ENCODE assay signal across 8 mouse cellular contexts in the genomic region with DNA sequence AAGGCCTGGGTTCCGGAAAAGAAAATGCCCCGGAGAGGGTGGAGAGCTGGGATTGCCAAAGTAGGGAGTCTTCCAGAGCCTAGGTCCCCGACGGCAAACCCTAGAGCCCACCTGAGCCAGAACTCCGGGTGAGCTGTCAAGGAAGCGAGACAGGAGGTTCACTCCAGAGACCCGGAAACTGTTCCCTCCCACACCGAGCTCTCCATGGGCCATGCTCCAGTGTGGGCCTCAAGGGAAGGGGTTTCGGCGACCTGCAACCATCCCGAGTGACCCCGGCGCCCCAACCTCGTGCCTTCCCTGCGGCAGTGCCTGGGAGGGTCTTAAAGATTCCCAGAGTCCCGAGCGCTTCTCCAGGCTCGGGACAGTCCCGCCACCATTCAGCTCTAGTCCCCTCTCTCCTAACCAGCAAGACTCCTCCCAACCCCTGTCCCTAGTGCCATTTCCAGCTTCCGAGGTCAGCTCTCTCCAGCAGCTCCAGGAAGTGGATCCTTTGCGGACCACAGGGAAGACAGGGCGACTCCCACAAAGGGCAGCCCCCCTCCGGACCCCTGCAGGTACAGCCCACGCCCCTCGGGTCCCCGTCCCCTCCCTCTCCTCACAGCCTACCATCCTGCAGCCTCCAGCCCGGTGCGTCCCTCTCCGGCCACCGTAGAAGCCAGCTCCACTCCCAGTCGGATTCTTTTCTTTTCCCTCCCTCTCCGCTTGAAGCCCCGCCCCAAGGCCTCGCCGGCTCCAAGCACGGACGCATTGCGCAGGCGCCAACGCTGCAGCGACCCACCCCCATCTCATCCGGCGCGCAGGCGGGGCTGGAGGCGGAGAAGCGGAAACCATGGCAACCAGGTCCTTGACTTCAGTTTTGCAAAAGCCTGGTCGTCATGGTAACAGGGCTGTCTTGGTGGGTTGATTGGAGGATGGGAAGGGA. TPM values are rescaled to one million over a fixed set of nuclear protein-coding genes. Genes with fewer than 3 reads are reported as not detected.
A peak's percentile ranks its signal among the peaks of the same experiment; 100 is the strongest.
DNase-seq lines count a peak whose midpoint lies in the region; ATAC-seq lines count a peak whose summit lies in the region.

A gene (minus strand): TSS at position 734 of the 922 bp plus-strand sequence.

- peak within 1 kb of the TSS; percentile 88 for H3K9ac ChIP-seq in heart, embryonic 13.5 days
- H3K9ac ChIP-seq in liver, embryonic 12.5 days: peak within 1 kb of the TSS; percentile 82
- peak within 1 kb of the TSS; percentile 79 for H3K9ac ChIP-seq in stomach, embryonic 15.5 days

- H3K9me3 ChIP-seq in heart, embryonic 13.5 days: no peaks in the 10 kb centered on the region
- no peaks in the 10 kb centered on the region for H3K9me3 ChIP-seq in liver, embryonic 12.5 days (replicated peaks)
- no peaks in the 10 kb centered on the region for H3K9me3 ChIP-seq in stomach, embryonic 15.5 days

- H3K27ac ChIP-seq in brown adipose tissue, adult 24 weeks (replicated peaks; ENCODE audit: low read depth, low read length): peak within 1 kb of the TSS; percentile 9; the same call in 1 of the 2 replicates
- H3K27ac ChIP-seq in heart, embryonic 13.5 days (replicated peaks): peak within 1 kb of the TSS; percentile 64
- H3K27ac ChIP-seq in liver, embryonic 12.5 days: peak within 1 kb of the TSS; percentile 69
- peak within 1 kb of the TSS; percentile 78 for H3K27ac ChIP-seq in stomach, embryonic 15.5 days

- under 1% methylated on average over 48 of the region's 48 CpGs for WGBS in heart, embryonic 13.5 days
- under 1% methylated on average over 48 of the region's 48 CpGs for WGBS in liver, embryonic 12.5 days (ENCODE audit: insufficient replicate concordance)
- under 1% methylated on average over 48 of the region's 48 CpGs for WGBS in stomach, embryonic 15.5 days

- H3K4me1 ChIP-seq in brown adipose tissue, adult 24 weeks (ENCODE audit: control insufficient read depth, insufficient read depth, insufficient read length, low read length): no peaks in the 10 kb centered on the region
- peaks cover 14% of the 10 kb centered on the region for H3K4me1 ChIP-seq in heart, embryonic 13.5 days
- H3K4me1 ChIP-seq in liver, embryonic 12.5 days: peaks cover 22% of the 10 kb centered on the region
- peaks cover 8% of the 10 kb centered on the region for H3K4me1 ChIP-seq in stomach, embryonic 15.5 days

- H3K36me3 ChIP-seq in heart, embryonic 13.5 days: peaks cover 25% of the 10 kb centered on the region
- H3K36me3 ChIP-seq in liver, embryonic 12.5 days: peaks cover 31% of the 10 kb centered on the region
- H3K36me3 ChIP-seq in stomach, embryonic 15.5 days: peaks cover 14% of the 10 kb centered on the region; the same call in 1 of the 2 replicates

- H3K4me3 ChIP-seq in brown adipose tissue, adult 24 weeks (ENCODE audit: insufficient read depth, low read depth, low read length): peak within 1 kb of the TSS; percentile 82
- H3K4me3 ChIP-seq in heart, embryonic 13.5 days: peak within 1 kb of the TSS; percentile 66
- H3K4me3 ChIP-seq in liver, embryonic 12.5 days: peak within 1 kb of the TSS; percentile 79
- peak within 1 kb of the TSS; percentile 65 for H3K4me3 ChIP-seq in stomach, embryonic 15.5 days (replicated peaks)

- 0 out of 2 replicates have a peak, but pooled peaks cover 5% of the 10 kb centered on the region for H3K27me3 ChIP-seq in heart, embryonic 13.5 days (replicated peaks)
- H3K27me3 ChIP-seq in liver, embryonic 12.5 days (replicated peaks): peaks cover 17% of the 10 kb centered on the region
- H3K27me3 ChIP-seq in stomach, embryonic 15.5 days (replicated peaks): 0 out of 2 replicates have a peak, but pooled peaks cover 3% of the 10 kb centered on the region

- ATAC-seq in heart, embryonic 13.5 days (ENCODE audit: extremely low read depth, insufficient number of reproducible peaks, low FRiP score, low TSS enrichment): peak; percentile 79; the same call in 1 of the 2 replicates
- peak; percentile 86 for ATAC-seq in liver, embryonic 12.5 days
- peak; percentile 90 for ATAC-seq in stomach, embryonic 15.5 days (ENCODE audit: insufficient read depth, low FRiP score, low read depth)

- H3K4me2 ChIP-seq in heart, embryonic 13.5 days: peak within 1 kb of the TSS; percentile 88
- peak within 1 kb of the TSS; percentile 86 for H3K4me2 ChIP-seq in liver, embryonic 12.5 days
- peak within 1 kb of the TSS; percentile 80 for H3K4me2 ChIP-seq in stomach, embryonic 15.5 days

- peak; percentile 99 for DNase-seq in CD4-positive, CD25-positive, alpha-beta regulatory T cell, adult 2 months (ENCODE audit: low read depth, low spot score)
- DNase-seq in fat pad, adult 2 months (ENCODE audit: extremely low read depth, low read depth, low spot score): peak; percentile 34
- DNase-seq in kidney, postnatal 10 days: peak; percentile 98
- peak; percentile 88 to 94 for DNase-seq in natural killer cell, adult 2 months (ENCODE audit: low spot score in 2 of 2)

RNA-seq across cellular contexts. Expression of the gene that starts here (rescaled TPM):
- polyA plus RNA-seq in brown adipose tissue, adult 24 weeks (2012; ENCODE audit: insufficient read depth, insufficient read length, missing spikeins): 69.0 and 73.6 TPM in 2 replicates
- polyA plus RNA-seq in heart, embryonic 13.5 days (2015; fragmentation: Nextera tagmentation; extraction: Ambion mirVana): 140 and 147 TPM in 2 replicates
- polyA plus RNA-seq in liver, embryonic 12.5 days (2016; fragmentation: Nextera tagmentation; extraction: Ambion mirVana): 119 and 121 TPM in 2 replicates
- 189 and 211 TPM in 2 replicates for polyA plus RNA-seq in stomach, embryonic 15.5 days (2015; fragmentation: Nextera tagmentation; extraction: Ambion mirVana)

Comparison
In these comparisons a context has a peak if more than half of its experiments do, and no peak if none do; other contexts are left out.
1. Peak in every context shown above with its lines: DNase-seq, ATAC-seq, H3K4me3 ChIP-seq and H3K27ac ChIP-seq.
2. DNase-seq: peak in every context shown above with its lines; median percentile 99 in CD4-positive, CD25-positive, alpha-beta regulatory T cell, adult 2 months; 98 in kidney, postnatal 10 days; 91 in natural killer cell, adult 2 months; 34 in fat pad, adult 2 months.
3. H3K27ac ChIP-seq: peak in every context shown above with its lines; median percentile 78 in stomach, embryonic 15.5 days; 69 in liver, embryonic 12.5 days; 64 in heart, embryonic 13.5 days; 9 in brown adipose tissue, adult 24 weeks.